Mouse (Mus musculus): ENCODE results near the gene Lin54.
"Not testable (repeated sequence)": the region's sequence is repeated elsewhere in the genome, so short reads cannot be mapped to it uniquely, and the experiment has no call there.

The Lin54 gene

DNA sequence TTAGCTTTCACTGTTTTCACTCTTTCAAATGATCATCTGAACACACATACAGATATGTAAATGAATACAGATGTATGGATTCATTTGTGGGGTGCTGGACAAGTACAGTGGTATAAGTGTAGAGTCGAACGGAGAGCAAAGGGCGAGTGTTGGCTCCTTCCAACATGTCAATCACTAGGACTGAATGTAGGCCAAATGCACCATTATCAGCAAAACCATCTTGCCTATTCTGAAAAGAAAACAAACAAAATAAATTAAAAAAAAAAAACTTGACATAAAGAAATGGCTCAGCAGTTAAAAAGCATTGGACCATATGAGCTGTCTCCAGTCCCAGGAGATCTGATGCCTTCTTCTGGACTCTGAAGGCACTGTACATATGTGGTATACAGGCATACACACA lies 12.2 kb downstream of the Lin54 start:
- DNase-seq (ENCODE audit: low spot score) = no peak

DNA sequence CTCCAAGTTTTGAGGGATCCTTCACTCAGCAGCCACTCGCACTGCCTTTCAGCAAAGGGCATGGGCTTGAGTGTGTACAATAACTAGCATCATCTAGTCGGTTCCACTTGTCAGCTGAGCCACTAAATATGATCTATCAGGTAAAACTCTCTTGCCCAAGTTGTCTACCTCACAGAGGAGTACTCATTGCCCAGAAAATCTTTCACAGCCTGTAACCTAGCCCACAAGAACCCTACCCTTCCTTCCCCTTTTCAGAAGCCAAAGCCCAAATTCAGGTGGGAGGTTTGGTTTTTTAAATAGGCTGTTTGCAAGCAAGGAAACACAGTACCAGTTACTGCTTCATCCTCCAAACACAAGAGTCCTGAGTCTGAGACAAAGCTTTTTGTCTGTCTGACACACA lies 13.3 kb downstream of the Lin54 start:
- no peak for DNase-seq (ENCODE audit: low spot score)

DNA sequence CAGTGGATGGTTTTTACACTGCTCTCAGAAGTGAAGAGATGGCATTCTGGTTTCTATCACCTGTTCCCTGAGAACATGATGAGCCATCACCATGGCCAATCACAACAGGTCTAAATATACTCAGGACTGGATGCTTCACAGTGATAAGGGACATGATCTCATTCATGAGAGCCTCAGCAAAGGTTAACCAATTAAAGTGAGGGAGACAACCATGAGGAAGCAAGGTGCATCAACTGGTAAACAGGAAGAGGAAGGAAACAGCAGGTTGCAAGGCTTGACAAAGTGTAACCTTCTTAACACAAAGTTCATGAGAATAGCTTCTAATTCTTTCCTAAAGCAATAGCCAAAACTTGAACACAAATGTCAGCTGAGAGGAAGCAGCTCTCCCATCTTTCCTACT lies 16.9 kb downstream of the Lin54 start:
- DNase-seq (ENCODE audit: low spot score) = no peak

DNA sequence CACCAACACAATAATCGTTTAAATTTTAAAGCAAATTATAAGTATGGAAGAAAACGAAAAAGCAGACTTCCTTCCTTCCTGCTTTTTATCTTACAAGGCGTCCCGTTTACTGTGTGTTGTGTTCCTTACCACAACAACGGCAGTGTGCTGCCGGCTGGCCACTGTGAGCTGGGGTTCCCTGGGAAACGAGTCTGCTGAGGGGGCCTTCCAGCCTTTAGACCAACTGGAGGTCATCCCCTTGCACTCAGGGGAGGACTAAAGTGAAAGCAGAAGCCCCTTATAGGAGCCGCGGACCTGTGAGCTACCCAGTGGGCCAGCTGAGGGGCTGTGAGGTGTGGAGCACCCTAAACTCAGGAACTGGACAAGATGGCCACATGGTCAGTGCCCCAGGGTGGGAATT lies 22.8 kb downstream of the Lin54 start:
- DNase-seq (ENCODE audit: low spot score) = no peak

DNA sequence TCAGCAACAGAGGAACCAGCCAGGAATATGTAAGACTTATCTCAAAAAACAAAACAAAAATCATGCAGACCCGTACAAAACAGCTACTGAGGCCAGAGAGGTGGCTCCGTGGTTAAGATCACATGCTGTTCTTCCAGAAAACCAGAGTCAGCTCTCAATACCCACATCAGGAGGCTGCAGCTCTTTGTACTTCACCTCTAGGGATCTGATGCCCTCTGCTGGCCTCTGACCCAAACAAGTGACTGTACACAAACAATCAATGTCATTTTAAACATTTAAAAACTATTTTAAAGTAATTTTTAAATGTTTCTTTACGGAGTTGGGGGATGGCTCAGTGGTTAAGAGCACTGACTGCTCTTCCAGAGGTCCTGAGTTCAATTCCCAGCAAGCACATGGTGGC lies 24.1 kb downstream of the Lin54 start:
- DNase-seq (ENCODE audit: low spot score) = no peak

DNA sequence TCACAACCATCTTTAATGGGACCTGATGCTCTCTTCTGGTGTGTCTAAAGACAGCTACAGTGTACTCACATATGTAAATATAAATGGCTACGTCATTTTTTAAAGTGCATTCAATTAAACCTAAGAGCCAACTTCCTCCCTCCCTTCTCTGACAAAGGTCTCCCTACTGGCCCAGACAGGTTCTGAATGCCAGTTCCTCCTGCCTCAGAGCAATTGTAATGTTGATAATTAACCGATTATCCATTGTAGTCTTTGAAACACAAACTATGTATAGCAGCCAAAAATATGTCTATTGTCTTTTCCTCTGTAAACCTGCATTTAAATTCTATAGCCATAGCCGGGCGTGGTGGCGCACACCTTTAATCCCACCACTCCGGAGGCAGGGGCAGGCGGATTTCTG lies 33.1 kb downstream of the Lin54 start:
- DNase-seq (ENCODE audit: low spot score) = no peak

DNA sequence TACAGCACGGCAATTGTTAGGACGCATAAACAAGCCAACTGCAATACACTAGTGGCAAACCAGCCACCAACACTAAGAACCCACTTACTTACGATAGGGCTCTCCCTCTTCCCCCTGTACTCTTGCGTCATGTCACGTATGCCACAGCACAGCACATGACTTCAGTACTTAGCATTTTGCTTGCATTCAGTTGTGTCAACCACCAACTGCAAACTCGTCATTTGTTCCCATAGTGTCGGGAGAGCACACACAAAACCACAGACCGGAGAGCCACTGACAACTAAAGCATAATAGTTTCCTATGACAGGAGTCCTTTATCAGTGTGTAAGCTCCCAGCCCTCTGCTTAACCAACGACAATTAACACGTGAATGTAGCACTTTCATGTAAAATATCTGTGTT lies 33.8 kb downstream of the Lin54 start:
- no peak for DNase-seq (ENCODE audit: low spot score)

DNA sequence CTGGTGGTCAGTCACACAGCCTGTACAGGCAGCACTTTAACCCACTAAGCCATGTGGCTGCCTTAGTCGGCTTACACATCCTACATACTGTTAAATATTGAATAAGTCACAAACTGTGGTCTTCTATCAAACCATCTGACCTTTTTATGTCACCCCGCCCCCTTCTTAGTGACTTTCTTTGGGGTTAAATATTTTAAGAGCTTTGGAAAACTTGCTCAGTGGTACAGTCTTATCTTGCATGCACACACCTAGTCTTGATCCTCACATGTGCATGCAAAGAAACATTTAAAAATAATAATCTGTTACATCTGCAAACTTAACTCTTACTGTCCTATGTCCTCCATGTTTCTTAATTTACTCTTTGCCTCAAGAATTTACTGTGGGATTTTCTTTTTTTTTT lies 38.1 kb downstream of the Lin54 start:
- DNase-seq (ENCODE audit: low spot score) = no peak

DNA sequence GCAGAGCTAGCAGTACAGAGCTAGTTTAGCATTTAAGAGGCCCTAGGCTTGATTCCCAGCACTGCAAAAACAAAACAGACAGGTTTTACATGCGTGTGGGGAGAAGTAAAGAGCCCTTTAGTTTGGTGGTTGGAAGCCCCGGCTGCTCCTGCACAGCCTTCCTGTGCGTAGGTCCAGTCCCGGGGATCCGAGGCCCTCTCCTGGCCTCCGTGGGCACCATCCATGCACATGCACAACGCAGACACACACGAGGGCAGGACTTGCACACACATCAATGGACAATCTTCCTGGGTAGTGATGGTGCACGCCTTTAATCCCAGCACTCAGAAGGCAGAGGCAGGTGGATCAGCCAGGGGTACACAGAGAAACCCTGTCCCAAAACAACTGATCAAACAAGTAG lies 38.9 kb downstream of the Lin54 start:
- no peak for DNase-seq (ENCODE audit: low spot score)

DNA sequence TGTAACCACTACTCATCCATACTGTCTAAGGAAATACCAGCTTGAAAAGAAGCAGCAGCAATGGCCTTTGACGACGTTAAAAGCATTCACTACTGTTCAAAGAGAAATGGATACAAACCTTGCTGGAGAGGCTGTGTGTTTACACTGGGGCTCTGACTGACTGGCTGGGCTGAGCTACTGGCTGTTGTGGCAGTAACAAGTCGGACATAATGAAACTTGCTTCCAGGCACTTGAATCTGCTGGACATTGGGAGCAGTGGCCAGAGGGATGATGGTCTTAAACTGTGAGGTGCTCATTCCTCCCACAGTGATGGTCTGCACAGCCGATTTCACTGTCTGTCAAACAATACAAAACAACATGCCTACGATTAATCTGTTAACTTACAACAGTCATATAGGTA lies 41.0 kb downstream of the Lin54 start:
- DNase-seq (ENCODE audit: low spot score) = no peak

DNA sequence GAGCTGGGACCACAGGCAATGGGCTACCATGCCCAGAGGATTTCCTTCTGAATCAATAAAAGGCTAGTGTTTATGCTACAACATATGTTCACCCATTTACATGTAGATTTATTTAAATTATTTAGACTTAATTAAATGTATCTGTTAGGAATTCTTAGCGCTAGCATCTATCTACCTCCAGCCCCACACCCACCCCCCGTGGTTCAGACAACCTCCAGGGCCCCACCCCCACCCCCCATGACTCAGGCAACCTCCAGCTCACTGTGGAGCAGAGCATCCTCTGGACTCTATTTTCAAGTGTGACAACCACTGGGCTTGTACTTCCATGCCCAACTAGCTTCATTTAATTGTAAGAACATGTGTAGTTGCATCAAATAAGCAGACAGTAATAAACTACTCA lies 48.6 kb downstream of the Lin54 start:
- no peak for DNase-seq (ENCODE audit: low spot score)

DNA sequence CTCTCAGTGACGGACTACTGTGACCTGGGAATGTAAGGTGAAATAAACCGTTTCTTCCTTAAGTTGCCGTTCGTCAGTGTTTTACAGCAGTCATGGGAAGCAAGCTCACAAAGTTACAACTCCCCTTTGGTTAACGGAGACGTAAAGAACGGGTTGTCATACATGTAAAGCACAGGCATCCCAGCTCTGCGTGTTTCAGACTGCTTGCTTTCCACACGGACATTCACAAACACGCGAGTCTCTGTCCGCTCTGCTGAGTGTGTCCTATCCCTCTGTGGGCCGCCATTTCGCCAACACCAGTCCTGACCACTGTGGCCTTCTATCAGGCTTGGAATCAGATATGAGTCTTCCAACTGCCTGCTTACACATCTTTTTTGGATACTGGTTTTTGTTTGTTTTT lies 61.6 kb downstream of the Lin54 start:
- no peak for DNase-seq (ENCODE audit: low spot score)

DNA sequence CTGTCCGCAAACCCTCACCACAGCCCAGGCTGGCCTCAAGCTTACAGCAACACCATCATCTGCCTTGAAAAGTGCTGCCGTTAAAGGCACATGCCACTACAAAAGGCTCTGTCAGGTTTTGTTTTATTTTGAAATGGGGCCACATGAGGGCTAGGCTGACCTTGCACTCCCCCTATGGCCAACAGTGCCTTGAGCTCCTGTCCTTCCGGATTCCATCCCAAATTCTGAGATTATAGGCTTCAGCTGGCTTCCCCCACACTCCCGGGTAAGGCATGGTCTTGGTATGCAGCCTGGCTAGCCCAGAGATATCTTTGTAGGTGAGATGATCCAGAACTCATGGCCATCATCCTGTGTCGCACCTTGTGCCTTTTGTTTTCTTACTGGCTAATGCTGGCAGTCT lies 62.5 kb downstream of the Lin54 start:
- DNase-seq (ENCODE audit: low spot score) = no peak

DNA sequence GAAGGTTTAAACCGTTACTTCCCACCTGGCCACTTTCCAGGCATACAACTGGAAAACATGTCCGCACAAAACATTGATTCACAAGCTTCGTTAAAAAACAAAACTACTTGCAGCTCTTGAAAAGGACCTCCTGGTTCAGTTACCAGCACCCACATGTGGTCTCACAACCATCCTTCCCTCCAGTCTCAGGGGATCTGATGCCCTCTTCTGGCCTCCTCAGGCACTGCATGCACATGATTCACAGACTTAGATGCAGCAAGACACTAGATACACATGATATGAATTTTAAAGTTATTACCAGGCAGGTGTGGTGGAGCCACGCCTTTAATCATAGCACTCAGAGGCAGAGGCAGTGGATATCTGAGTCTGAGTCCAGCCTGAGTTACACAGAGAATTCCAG lies 63.4 kb downstream of the Lin54 start:
- no peak for DNase-seq (ENCODE audit: low spot score)

DNA sequence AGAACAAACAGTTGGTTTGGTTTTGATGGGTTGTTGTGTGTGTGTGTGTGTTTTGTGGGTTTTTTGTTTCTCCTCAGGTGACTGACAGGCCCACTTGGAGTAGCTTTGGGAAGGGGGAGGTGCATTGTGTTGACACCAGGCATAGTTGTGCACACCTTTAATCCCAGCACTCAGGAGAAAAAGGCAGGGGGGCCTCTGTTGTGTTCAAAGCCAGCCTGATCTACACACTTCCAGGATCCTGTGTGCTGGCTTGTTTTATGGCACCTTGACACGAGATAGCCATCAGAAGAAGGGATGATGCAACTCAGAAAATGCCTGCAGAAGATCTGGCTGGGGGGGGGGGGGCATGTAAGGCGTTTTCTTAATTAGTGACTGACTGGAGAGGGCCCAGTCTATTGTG lies 69.5 kb downstream of the Lin54 start:
- no peak for DNase-seq (ENCODE audit: low spot score)

DNA sequence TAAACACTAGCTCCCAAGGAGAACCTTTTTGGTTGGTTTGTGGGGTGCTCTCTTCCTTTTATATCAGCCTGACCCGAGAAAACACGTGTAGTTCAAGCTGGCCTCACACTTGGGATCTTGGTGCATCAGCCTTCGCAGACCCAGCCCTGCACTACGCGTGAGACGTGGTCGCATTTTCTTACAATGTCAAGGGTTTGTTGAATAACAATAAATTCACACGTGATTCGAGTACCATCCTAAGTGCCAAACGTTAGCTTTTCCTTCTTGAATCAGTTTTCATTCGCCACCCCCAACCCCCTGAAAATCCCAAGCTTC lies 70.4 kb downstream of the Lin54 start:
- DNase-seq (ENCODE audit: low spot score) = no peak

DNA sequence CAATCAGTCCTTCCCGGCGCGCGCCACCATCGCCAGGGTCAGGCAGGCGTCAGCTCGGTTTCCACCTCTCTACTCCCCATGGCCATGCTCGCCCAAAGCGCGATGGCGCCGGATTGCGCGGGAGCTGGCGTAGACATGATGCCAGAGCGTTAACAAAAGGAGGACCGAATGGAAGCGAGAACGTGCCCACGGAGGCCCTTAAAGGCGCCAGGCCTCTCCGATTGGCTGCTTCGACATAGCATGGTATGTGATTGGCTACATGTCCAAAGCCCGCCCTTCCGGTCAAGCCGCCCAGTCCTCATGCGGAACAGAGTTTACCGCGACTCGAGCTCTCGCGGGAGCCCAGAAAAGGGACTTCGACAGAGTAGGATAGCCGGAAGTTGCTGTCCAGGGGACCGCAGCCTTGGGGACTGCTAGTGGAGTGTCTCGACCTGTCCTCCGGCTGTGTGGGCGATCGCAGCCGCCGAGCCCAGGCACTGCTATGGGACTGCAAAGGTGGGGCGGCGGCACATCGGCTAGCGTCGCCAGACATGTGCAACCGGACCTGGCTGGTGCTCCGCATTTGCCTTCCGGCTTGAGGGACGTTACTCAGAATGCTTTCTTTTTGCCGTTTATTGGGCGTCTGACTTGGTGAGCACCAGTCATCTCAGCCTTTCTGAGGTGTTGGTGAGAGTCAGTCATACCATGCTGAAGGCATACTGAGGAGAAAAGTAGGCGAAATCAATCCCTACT lies 70.9 kb downstream of the Lin54 start:
- peak; percentile 94 for DNase-seq (ENCODE audit: low spot score)

DNA sequence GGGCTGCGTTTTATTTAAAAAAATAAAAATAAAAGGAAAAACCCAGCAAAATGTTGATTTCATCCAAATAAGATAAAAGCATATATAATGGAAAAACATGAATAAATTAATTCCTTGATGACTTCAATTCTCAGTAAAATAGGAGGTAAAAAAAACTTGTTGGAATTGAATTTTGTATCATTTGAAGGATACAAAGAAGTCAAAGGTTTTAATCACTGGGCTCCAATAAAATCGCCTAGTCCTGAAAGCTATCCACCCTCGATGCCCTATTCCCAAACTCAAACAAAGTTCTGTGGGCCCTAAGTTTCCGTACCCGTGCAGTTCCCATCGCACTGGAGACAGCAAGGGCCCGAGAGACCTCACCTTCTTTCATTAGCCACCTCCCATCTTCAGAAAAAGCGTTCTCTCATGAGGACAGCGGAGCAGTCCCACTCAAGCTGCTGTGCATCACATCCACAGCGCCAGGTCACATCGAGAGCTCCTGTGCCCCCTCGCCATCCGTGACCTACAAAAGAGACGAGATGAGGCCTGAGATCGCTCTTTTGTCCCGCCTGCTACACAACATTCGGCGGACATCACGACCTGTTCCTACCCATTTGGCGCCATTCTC lies 71.6 kb downstream of the Lin54 start:
- DNase-seq (ENCODE audit: low spot score) = no peak

DNA sequence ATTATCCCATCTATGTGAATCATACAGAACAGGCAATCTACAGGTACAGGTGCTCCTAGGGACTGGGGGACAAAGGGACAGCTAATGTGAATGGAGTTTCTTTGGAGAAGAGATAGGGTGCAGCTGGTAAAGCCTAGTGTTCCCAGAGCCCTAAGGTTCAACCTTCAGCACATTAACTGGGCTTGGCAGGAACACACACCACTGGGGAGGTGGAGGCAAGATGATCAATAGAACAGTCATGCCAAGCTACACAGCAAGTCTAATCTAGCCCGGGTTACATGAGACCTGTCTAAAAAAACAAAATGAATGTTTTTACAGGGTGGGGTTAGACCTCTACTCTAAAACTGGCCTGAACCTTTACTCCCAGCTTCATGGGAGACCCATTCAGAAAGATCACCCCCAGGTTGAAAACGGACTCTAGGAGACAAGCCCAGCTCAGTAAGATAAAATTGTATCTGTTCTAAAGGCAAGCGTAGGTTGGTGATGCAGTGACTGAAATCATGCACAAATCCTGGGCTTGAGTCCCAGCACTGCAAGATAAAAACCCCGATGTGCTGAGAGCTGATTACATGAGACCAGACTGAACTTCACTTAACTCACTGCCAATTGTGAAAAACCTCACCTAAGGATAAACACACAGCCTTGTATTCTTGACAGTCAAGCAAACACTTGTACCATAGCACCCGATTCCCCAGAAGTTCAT lies 72.3 kb downstream of the Lin54 start:
- no peak for DNase-seq (ENCODE audit: low spot score)

DNA sequence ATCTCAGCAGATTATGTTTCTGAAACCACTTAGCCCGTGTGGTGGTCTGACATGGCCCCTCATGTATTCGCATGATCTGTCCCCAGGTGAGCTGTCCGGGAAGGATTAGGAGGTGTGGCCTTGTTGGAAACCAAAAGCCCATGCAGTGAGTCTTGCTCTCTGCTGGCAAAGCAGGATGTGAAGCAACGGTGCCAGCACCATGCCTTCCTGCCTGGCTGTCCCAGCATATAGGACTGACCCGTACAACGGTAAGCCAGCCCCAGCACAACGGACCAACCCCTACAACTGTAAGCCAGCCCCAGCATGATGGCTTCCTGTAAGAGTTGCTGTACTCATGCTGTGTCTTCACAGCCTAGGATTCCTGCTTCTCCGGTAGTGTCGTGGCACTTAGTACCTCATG lies 73.2 kb downstream of the Lin54 start:
- no peak for DNase-seq (ENCODE audit: low spot score)

DNA sequence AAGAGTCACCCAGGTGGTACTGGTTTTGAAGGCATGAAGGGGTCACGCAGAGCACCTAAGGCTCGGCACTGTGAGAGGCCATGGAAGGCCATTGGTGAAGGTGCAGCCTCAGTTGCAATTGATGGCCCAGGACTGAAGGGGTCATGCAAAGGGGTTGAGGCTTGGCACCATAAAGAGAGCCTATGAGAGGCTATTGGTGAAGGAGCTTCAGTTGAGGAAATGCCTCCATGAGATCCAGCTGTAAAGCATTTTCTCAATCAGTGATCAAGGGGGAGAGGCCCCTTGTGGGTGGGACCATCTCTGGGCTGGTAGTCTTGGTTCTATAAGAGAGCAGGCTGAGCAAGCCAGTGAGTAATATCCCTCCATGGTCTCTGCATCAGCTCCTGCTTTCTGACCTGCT lies 74.6 kb downstream of the Lin54 start:
- not testable (repeated sequence) for DNase-seq (ENCODE audit: low spot score)

DNA sequence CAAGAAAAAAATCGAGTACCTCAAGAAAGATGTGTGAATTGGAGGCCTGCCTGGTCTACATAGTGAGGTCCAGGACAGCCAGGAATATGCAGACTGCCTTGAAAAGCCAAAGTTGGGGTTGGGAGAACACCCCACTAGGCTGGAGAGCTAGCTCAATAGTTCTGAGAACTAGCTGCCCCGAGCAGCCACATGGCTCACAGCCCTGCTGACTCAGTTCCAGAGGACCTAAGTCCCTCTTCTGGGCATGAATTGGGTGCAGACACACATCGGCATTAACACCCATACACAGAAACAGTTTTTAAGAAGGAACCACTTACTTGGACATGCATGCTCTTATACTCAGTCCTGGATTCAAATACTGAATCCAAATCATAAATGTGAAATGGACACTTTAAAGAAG lies 76.2 kb downstream of the Lin54 start:
- DNase-seq (ENCODE audit: low spot score) = no peak

DNA sequence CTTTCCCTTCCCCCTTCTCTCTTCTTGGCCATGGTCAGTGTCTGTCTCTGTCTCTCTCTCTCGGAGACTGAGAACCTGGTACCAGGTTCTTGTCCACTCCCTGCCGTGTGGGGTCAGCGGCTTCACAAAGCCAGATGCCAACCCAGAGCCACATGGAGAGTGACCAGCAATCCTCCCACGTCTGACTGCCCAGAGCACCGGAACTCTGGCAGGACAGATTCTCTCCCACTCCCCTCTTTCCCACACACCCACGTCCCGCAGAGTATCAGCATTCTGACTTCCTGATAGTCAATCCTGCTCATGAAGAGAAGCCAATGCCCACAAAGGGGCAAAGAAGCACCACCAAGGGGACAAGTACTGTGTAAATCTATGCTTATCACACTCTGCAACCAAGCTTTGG lies 76.8 kb downstream of the Lin54 start:
- DNase-seq (ENCODE audit: low spot score) = no peak

DNA sequence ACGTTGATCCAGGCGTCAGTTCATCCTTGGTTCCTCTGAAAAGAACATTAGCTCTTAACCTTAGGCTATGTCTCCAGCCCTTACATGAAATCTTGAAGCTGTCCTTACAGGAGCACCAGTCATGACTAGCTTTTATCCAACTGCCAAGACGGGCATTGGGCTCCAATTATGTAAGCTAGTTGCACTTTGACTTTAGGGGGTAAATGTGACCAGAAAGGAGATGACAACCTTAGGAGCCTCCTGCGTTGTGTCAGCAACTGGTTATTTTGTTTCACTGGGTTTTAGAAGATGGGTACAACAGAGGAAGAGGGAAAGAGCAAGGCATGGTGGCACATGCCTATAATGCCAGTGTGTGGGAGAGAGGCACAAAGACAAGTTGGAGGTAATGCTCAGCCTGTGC lies 81.6 kb downstream of the Lin54 start:
- no peak for DNase-seq (ENCODE audit: low spot score)
